Mouse (Mus musculus) forebrain, embryonic 16.5 days (tissue): Measurements from ENCODE around the gene Col17a1. TPM values are rescaled to one million over a fixed set of nuclear protein-coding genes. Genes with fewer than 3 reads are reported as not detected.

Source experiments
- ATAC-seq: fragments of 200-750 bp; cut with Nextera tagmentation; 2 replicates; pipeline ENCODE4 v1.8.0; 2017; ENCODE audit warnings: mild to moderate bottlenecking, moderate library complexity
- H3K27ac ChIP-seq: fragments of 300-500 bp; sonication (generic); 2 replicates; pipeline ENCODE4 v1.5.1; 2014; ENCODE audit warnings: low read length, control low read depth
- H3K27me3 ChIP-seq: fragments of 300-500 bp; sonication (generic); replicated peaks from 2 replicates; pipeline ENCODE4 v1.6.1; 2014; ENCODE audit warnings: low read length; ENCODE audit not compliant: control insufficient read depth, insufficient read depth
- H3K36me3 ChIP-seq: fragments of 300-500 bp; sonication (generic); 2 replicates; pipeline ENCODE4 v1.6.1; 2014; ENCODE audit not compliant: control insufficient read depth, insufficient read depth
- H3K4me1 ChIP-seq: fragments of 300-500 bp; sonication (generic); replicated peaks from 2 replicates; pipeline ENCODE4 v1.6.1; 2014; ENCODE audit warnings: low read length; ENCODE audit not compliant: control insufficient read depth, insufficient read depth
- H3K4me2 ChIP-seq: fragments of 300-500 bp; sonication (generic); 2 replicates; pipeline ENCODE4 v1.6.1; 2014; ENCODE audit warnings: mild to moderate bottlenecking, low read length, control low read depth
- H3K4me3 ChIP-seq: fragments of 300-500 bp; sonication (generic); replicated peaks from 2 replicates; pipeline ENCODE4 v1.5.1; 2014; ENCODE audit warnings: mild to moderate bottlenecking, low read length, control low read depth
- H3K9ac ChIP-seq: fragments of 300-500 bp; sonication (generic); replicated peaks from 2 replicates; pipeline ENCODE4 v1.6.1; 2014; ENCODE audit warnings: low read depth, low read length, control low read depth
- H3K9me3 ChIP-seq: fragments of 300-500 bp; sonication (generic); 2 replicates; pipeline ENCODE4 v1.6.1; 2016; ENCODE audit warnings: low read length; ENCODE audit not compliant: control insufficient read depth
- WGBS: fragments of 180-500 bp; shearing (Covaris S2); extraction: QIAGEN DNeasy Blood & Tissue Kit; methylation state at CpG from one replicate; pipeline ENCODE4 v1.1.7; 2014; 5-methylcytosine and 5-hydroxymethylcytosine counted together
- polyA plus RNA-seq: library from polyadenylated mRNA; unstranded; fragments of >200 nt; fragmentation: Nextera tagmentation; extraction: Ambion mirVana; gene quantifications from 2 replicates; pipeline ENCODE4 v1.2.1, GENCODE M21; 2015

The Col17a1 gene
- polyA plus RNA-seq, 1 experiment from 2014 or later: 0.04 TPM

GRCm38 (mm10) chr19:47713457-47713856, 21.6 kb upstream of the Col17a1 start:
- Histone ChIP-seq H3K27ac (no peak overlapping the region), H3K9ac (no peak overlapping the region), H3K36me3 (no peaks in the 10 kb centered on the region), H3K4me2 (no peak overlapping the region), H3K9me3 (no peaks in the 10 kb centered on the region), H3K27me3 (no peaks in the 10 kb centered on the region), H3K4me3 (no peak overlapping the region), H3K4me1 (no peaks in the 10 kb centered on the region)
- WGBS: 72% methylated on average over 9 of the region's 9 CpGs
- ATAC-seq: no peak

- no peak for ATAC-seq
- Histone ChIP-seq H3K27ac (no peak overlapping the region), H3K27me3 (no peaks in the 10 kb centered on the region), H3K9me3 (no peaks in the 10 kb centered on the region), H3K4me3 (no peak overlapping the region), H3K4me1 (no peaks in the 10 kb centered on the region), H3K4me2 (no peak overlapping the region), H3K9ac (no peak overlapping the region), H3K36me3 (no peaks in the 10 kb centered on the region)
- 83% methylated on average over 4 of the region's 4 CpGs for WGBS
These were observed 18.5 kb upstream of the Col17a1 start for GRCm38 (mm10) chr19:47710376-47710775.

DNA sequence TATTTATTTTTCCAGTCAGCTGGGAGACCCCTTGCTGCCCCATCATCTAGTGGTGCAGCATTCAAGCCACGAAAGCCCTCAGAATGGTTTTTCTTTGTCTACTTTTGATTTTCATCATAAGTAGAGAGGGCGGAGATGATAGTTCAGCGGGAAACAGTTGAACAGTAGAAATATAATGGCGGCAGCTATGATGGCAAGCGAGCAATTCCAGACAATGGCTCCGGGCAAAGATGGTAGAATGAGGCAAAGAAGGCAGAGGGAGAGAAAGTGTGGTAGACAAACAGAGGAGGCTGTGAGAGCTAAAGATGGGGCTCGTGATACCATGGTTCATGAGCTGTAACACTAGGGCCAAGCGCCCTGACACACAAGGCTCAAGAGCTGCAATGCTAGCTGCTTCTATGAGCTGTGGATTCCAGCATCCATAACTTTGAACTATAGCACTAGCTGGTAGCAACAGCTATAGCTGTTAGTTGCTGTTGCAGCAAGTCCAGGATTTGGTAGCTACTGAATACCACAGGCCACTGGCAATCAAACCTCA, 13.9 kb upstream of the Col17a1 start:
- Histone ChIP-seq H3K4me3 (no peak overlapping the region), H3K27ac (no peak overlapping the region), H3K36me3 (no peaks in the 10 kb centered on the region), H3K4me2 (no peak overlapping the region), H3K9me3 (no peaks in the 10 kb centered on the region), H3K4me1 (no peaks in the 10 kb centered on the region), H3K27me3 (no peaks in the 10 kb centered on the region), H3K9ac (no peak overlapping the region)
- ATAC-seq: no peak
- WGBS: 91% methylated on average over 8 of the region's 8 CpGs

DNA sequence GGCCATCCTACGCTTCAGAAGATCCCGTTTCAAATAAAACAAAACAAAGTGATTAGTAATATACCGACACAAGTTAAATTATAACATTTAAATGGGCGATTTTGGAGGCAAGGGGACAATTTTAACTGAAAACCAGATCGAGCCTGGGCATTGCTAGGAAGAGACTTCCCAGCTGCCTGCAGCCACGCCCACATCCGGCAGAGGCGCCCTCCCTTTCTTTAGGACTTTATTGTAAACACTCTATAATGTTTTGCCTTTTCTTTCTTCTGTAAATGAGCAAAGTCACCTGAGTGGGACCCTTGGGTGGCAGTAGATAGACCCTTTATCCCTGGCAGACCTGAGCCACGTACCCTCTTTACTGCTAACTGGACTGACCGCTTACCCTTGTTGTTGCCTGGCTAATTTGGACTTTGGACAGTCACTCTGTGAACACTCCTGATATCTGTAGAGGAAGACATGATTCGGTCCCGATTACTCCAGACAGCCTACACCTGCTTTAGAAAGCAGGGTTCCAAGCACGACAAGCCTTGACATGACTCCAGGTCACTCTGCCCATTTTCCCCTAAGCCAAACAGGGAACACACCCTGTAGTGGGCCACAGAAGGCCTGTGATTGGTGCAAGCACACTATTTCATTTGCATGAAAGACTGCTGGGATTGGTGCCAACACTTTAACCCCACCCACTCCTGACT, 13.3 kb upstream of the Col17a1 start:
- ATAC-seq: no peak
- Histone ChIP-seq H3K27me3 (no peaks in the 10 kb centered on the region), H3K9me3 (no peaks in the 10 kb centered on the region), H3K4me3 (no peak overlapping the region), H3K9ac (no peak overlapping the region), H3K36me3 (no peaks in the 10 kb centered on the region), H3K27ac (no peak overlapping the region), H3K4me2 (no peak overlapping the region), H3K4me1 (no peaks in the 10 kb centered on the region)
- WGBS: 73% methylated on average over 13 of the region's 13 CpGs

DNA sequence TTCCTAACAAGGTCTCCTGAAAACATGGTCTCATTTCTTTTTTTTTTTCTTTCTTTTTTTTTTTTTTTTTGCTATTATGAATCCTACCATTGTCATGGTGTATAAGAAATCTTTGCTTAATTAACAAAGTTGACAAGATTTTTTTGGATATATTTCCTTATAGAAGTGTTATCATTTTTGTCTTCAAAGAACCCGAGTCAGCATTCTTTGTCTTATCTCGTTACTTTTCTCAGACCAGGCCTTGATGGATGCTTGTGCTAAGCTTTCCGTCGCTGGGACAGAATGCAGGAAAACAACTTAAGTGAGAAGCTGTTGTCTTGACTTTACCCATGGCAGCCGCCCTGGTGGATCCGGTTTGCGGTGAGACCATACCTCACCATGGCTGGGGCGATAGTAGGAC, 8.6 kb upstream of the Col17a1 start:
- 88% methylated on average over 8 of the region's 8 CpGs for WGBS
- no peak for ATAC-seq
- no peaks in the 10 kb centered on the region for H3K27me3 ChIP-seq

DNA sequence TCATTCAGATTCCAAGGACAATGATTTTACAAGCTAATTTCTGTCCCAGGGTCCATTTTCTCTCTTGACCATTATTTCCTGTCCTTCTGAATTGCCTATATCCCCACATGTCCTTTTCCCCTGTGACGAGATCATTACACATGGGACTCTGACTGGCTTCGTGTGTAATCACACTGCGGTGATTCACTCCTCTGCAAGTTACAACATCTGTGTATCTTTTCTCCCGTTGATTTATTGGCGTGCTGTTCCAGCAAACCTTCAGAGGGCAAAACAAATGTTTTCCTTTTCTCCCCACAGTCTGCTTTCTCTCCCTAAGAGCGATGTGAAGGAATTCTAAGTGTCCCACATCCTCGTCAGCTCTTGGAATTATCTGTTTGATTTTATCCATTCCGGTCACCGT, 7.8 kb upstream of the Col17a1 start:
- H3K4me1 ChIP-seq: no peaks in the 10 kb centered on the region
- ATAC-seq: no peak

More for the DNA sequence above, 8.6 kb upstream of the Col17a1 start:
- Histone ChIP-seq H3K36me3 (no peaks in the 10 kb centered on the region), H3K9me3 (no peaks in the 10 kb centered on the region), H3K4me2 (no peak overlapping the region), H3K4me1 (no peaks in the 10 kb centered on the region), H3K9ac (no peak overlapping the region), H3K27ac (no peak overlapping the region), H3K4me3 (no peak overlapping the region)

GRCm38 (mm10) chr19:47698266-47698665, 6.4 kb upstream of the Col17a1 start:
- Histone ChIP-seq H3K27me3 (no peaks in the 10 kb centered on the region), H3K9ac (no peak overlapping the region), H3K36me3 (no peaks in the 10 kb centered on the region), H3K4me1 (no peaks in the 10 kb centered on the region), H3K4me2 (no peak overlapping the region), H3K27ac (no peak overlapping the region), H3K4me3 (no peak overlapping the region), H3K9me3 (no peaks in the 10 kb centered on the region)
- ATAC-seq: no peak
- WGBS: 92% methylated on average over 9 of the region's 9 CpGs

More for the DNA sequence above, 7.8 kb upstream of the Col17a1 start:
- H3K9me3 ChIP-seq: no peaks in the 10 kb centered on the region
- H3K4me3 ChIP-seq: no peak overlapping the region
- no peak overlapping the region for H3K27ac ChIP-seq
- no peaks in the 10 kb centered on the region for H3K27me3 ChIP-seq
- no peak overlapping the region for H3K9ac ChIP-seq
- 84% methylated on average over 9 of the region's 9 CpGs for WGBS
- no peak overlapping the region for H3K4me2 ChIP-seq
- H3K36me3 ChIP-seq: no peaks in the 10 kb centered on the region

GRCm38 (mm10) chr19:47697067-47697466, 5.2 kb upstream of the Col17a1 start:
- 71% methylated on average over 11 of the region's 11 CpGs for WGBS

DNA sequence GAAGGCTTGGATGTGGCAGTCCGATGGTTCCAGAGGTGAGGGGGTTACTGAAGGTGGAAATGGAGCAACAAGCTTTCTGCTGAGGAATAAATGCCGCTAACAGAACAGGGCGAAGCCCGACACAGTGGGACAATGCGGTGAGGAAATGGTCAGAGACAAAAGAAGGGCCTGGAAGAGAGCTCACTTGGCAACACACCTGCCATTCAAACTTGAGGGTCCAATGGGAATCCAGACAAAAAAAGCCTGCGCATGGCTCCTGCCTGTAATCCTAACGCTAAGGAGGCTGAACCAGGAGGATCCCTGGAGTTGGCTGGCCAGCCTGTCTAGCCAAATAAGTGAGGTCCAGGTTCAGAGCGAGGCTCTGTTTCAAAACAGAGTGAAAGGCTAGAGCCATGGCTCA, 4.5 kb upstream of the Col17a1 start:
- ATAC-seq: no peak
- Histone ChIP-seq H3K9me3 (no peaks in the 10 kb centered on the region), H3K9ac (no peak overlapping the region), H3K4me3 (no peak overlapping the region), H3K4me2 (no peak overlapping the region), H3K27me3 (no peaks in the 10 kb centered on the region), H3K4me1 (no peaks in the 10 kb centered on the region), H3K27ac (no peak overlapping the region), H3K36me3 (no peaks in the 10 kb centered on the region)
- 91% methylated on average over 8 of the region's 8 CpGs for WGBS

More at GRCm38 (mm10) chr19:47697067-47697466, 5.2 kb upstream of the Col17a1 start:
- H3K4me1 ChIP-seq: no peaks in the 10 kb centered on the region
- no peaks in the 10 kb centered on the region for H3K27me3 ChIP-seq
- no peaks in the 10 kb centered on the region for H3K36me3 ChIP-seq
- ATAC-seq: no peak
- H3K9me3 ChIP-seq: no peaks in the 10 kb centered on the region
- no peak overlapping the region for H3K4me3 ChIP-seq
- H3K9ac ChIP-seq: no peak overlapping the region
- H3K27ac ChIP-seq: no peak overlapping the region
- H3K4me2 ChIP-seq: no peak overlapping the region
